Mouse (Mus musculus): ENCODE measurements around the gene Ncoa7. TPM values are rescaled to one million over a fixed set of nuclear protein-coding genes. Genes with fewer than 3 reads are reported as not detected.
A peak's percentile ranks its signal among the peaks of the same experiment; 100 is the strongest.

The Ncoa7 gene
- total and polyA plus RNA-seq, 2 experiments from 2014 or later = 1.3 to 6.5 TPM

DNA sequence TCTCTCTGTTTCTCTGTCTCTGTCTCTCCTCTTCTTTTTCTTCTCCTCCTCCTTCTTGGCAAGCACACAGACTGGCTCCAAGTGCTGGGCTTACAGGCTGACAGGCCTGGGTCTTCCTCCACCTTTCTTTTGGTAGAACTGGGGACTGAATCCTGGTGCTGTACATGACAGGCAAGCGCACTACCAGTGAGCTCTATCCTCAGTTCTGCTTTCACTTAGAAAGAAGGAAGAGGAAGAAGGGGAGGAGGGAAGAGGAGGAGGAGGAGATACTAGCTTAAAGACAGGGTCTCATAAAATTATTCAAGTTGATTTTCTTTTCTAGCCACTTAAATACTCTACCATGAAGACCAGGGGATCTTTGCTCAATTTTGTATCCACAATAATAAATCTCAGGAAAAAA is 80.1 kb downstream of the Ncoa7 start:
- no peaks in the 10 kb centered on the region for H3K27me3 ChIP-seq (ENCODE audit: control insufficient read depth, insufficient read depth, low read length)
- no peak for ATAC-seq (ENCODE audit: insufficient read depth, low read depth)
- H3K9ac ChIP-seq (replicated peaks; ENCODE audit: low read depth, low read length) = no peak overlapping the region
- H3K4me1 ChIP-seq (ENCODE audit: control insufficient read depth, insufficient read depth) = no peaks in the 10 kb centered on the region
- H3K9me3 ChIP-seq (replicated peaks; ENCODE audit: control insufficient read depth, low read length) = no peaks in the 10 kb centered on the region
- H3K36me3 ChIP-seq (replicated peaks; ENCODE audit: control insufficient read depth, insufficient read depth, low read length) = no peaks in the 10 kb centered on the region
- no peak overlapping the region for H3K4me3 ChIP-seq (ENCODE audit: low read depth, low read length)
- H3K4me2 ChIP-seq (ENCODE audit: low read depth, low read length) = no peak overlapping the region
- 93% methylated on average over 1 of the region's 1 CpGs for WGBS
- DNase-seq (ENCODE audit: low spot score) = no peak
- no peak overlapping the region for H3K27ac ChIP-seq (ENCODE audit: low read depth)
- TF ChIP-seq EP300 (IDR thresholded peaks at IDR 0.05; ENCODE audit: low read depth) (no peak), CTCF (IDR thresholded peaks at IDR 0.05; ENCODE audit: low read depth) (no peak)

DNA sequence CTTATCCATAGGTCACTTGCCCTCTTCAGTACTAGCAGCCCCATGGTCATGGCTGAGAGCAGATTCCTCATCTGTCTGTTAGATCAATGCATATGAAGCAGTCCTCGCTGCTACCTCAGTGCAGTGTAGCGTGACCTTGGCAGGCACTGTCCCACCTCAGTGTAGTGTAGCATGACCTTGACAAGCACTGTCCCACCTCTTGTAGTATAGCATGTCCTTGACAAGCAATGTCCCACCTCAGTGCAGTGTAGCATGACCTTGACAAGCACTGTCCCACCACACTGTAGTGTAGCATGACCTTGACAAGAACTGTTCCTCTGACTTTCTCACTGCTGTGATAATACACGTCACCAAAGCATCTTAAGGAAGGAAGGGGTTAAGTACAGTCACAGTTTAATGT is 82.6 kb downstream of the Ncoa7 start:
- Histone ChIP-seq H3K9me3 (replicated peaks; ENCODE audit: control insufficient read depth, low read length) (no peaks in the 10 kb centered on the region), H3K9ac (replicated peaks; ENCODE audit: low read depth, low read length) (no peak overlapping the region), H3K27me3 (ENCODE audit: control insufficient read depth, insufficient read depth, low read length) (no peaks in the 10 kb centered on the region), H3K27ac (ENCODE audit: low read depth) (no peak overlapping the region), H3K4me1 (ENCODE audit: control insufficient read depth, insufficient read depth) (no peaks in the 10 kb centered on the region), H3K4me3 (ENCODE audit: low read depth, low read length) (no peak overlapping the region), H3K4me2 (ENCODE audit: low read depth, low read length) (no peak overlapping the region), H3K36me3 (replicated peaks; ENCODE audit: control insufficient read depth, insufficient read depth, low read length) (no peaks in the 10 kb centered on the region)
- WGBS = 80% methylated on average over 3 of the region's 3 CpGs
- ATAC-seq (ENCODE audit: insufficient read depth, low read depth) (peak; percentile 36; the same call in 1 of the 2 replicates), DNase-seq (ENCODE audit: low spot score) (no peak)
- TF ChIP-seq EP300 (IDR thresholded peaks at IDR 0.05; ENCODE audit: low read depth) (no peak), CTCF (IDR thresholded peaks at IDR 0.05; ENCODE audit: low read depth) (no peak)

DNA sequence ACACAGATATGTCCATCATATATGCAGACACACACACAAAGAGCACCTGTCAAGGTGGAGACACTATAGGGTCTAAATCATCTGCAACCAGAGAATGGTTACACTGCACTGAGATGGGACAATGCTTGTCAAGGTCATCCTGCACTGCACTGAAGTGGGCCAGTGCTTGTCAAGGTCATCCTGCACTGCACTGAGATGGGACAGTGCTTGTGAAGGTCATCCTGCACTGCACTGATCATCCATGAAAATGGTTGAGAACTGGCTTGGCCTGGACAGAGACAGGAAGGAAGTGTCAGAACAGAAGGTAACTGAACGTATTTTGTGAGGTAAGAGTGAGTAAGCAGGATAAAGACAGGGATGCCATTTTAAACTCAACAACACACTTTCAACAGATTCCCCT is 83.2 kb downstream of the Ncoa7 start:
- DNase-seq (ENCODE audit: low spot score) = no peak
- TF ChIP-seq EP300 (IDR thresholded peaks at IDR 0.05; ENCODE audit: low read depth) = no peak
- TF ChIP-seq CTCF (IDR thresholded peaks at IDR 0.05; ENCODE audit: low read depth) = no peak
- Histone ChIP-seq H3K4me1 (ENCODE audit: control insufficient read depth, insufficient read depth) (no peaks in the 10 kb centered on the region), H3K27me3 (ENCODE audit: control insufficient read depth, insufficient read depth, low read length) (no peaks in the 10 kb centered on the region), H3K4me3 (ENCODE audit: low read depth, low read length) (no peak overlapping the region), H3K36me3 (replicated peaks; ENCODE audit: control insufficient read depth, insufficient read depth, low read length) (no peaks in the 10 kb centered on the region), H3K9ac (replicated peaks; ENCODE audit: low read depth, low read length) (no peak overlapping the region), H3K9me3 (replicated peaks; ENCODE audit: control insufficient read depth, low read length) (no peaks in the 10 kb centered on the region), H3K27ac (ENCODE audit: low read depth) (no peak overlapping the region), H3K4me2 (ENCODE audit: low read depth, low read length) (no peak overlapping the region)
- WGBS = 83% methylated on average over 1 of the region's 1 CpGs
- 0 out of 2 replicates have a peak, but pooled peaks have one; percentile 30 for ATAC-seq (ENCODE audit: insufficient read depth, low read depth)

DNA sequence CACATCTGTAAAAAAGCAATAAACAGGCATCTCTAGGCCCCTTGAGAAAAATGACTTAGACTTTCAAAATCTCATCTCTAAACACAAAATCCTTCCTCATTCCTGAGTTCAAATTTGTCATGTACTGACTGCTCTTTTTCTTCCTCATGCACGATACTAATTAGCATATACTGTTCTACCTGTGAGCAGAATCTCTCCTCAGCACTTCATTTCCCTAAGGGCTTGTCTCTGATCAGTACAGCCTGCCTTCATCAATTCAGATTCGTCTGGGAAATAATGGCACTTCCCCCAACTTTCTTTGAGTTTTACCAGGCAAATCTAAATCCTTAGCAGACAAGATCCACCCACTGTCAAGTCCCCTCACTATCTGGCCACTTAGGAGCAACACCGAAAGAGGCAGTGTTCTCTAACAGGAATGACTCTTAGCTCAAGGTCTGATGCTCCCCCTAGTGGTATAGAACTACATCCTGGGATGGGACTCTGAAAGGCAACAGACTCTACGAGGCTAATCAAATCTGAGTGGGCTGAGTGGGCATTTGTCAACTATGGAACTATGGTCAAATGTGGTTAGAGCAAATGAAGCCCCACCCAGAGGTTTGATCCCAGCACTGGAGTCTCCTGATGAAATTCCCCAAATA is 84.3 kb downstream of the Ncoa7 start:
- H3K4me2 ChIP-seq (ENCODE audit: low read depth, low read length) = no peak overlapping the region
- TF ChIP-seq EP300 (IDR thresholded peaks at IDR 0.05; ENCODE audit: low read depth) = no peak
- TF ChIP-seq CTCF (IDR thresholded peaks at IDR 0.05; ENCODE audit: low read depth) = peak; percentile 88
- H3K4me3 ChIP-seq (ENCODE audit: low read depth, low read length) = no peak overlapping the region
- WGBS = 26% methylated on average over 4 of the region's 4 CpGs
- H3K9me3 ChIP-seq (replicated peaks; ENCODE audit: control insufficient read depth, low read length) = no peaks in the 10 kb centered on the region
- ATAC-seq (ENCODE audit: insufficient read depth, low read depth) = no peak
- no peak overlapping the region for H3K9ac ChIP-seq (replicated peaks; ENCODE audit: low read depth, low read length)
- no peaks in the 10 kb centered on the region for H3K27me3 ChIP-seq (ENCODE audit: control insufficient read depth, insufficient read depth, low read length)
- no peaks in the 10 kb centered on the region for H3K36me3 ChIP-seq (replicated peaks; ENCODE audit: control insufficient read depth, insufficient read depth, low read length)
- DNase-seq (ENCODE audit: low spot score) = peak; percentile 83
- no peaks in the 10 kb centered on the region for H3K4me1 ChIP-seq (ENCODE audit: control insufficient read depth, insufficient read depth)
- H3K27ac ChIP-seq (ENCODE audit: low read depth) = no peak overlapping the region

DNA sequence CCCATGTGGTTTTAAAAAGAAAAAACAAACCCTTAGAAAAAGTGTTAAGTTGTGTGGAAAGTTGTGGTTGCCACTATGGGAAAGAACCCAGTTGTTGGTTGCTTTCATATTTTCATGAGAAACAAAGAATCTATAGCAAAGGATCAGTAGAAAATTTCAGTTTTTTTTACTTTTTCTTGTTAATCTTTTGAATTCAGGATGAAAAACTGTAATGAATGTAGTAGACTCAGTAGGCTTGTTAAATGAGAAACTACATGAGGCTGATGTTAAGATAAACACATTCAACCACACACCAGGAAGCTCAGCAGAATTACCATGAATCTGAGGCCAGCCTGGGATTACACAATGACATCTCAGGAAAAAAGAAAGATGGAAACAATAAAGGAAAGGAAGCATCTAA is 87.0 kb downstream of the Ncoa7 start:
- no peak for ATAC-seq (ENCODE audit: insufficient read depth, low read depth)

DNA sequence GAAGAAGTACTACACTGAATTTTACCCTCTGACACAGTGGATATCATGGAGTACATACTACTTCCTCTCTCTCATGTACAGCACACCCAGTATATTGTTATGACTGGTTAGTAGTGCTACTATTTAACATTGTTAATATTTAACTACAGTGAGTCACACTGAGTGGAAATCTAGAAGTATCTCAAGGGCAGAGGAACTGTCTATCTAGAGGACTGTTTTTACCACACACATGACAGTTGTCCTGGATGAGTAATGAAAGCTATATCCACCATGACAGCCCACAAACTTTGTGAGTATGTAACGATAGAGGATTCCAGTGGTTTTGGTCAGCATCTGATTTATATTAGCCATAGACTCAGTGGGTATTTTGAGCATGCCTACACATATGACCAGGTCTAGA is 90.6 kb downstream of the Ncoa7 start:
- Histone ChIP-seq H3K27ac (ENCODE audit: low read depth) (no peak overlapping the region), H3K27me3 (ENCODE audit: control insufficient read depth, insufficient read depth, low read length) (no peaks in the 10 kb centered on the region), H3K36me3 (replicated peaks; ENCODE audit: control insufficient read depth, insufficient read depth, low read length) (no peaks in the 10 kb centered on the region), H3K4me1 (ENCODE audit: control insufficient read depth, insufficient read depth) (no peaks in the 10 kb centered on the region), H3K9me3 (replicated peaks; ENCODE audit: control insufficient read depth, low read length) (no peaks in the 10 kb centered on the region), H3K4me3 (ENCODE audit: low read depth, low read length) (no peak overlapping the region), H3K4me2 (ENCODE audit: low read depth, low read length) (no peak overlapping the region), H3K9ac (replicated peaks; ENCODE audit: low read depth, low read length) (no peak overlapping the region)
- ATAC-seq (ENCODE audit: insufficient read depth, low read depth) (no peak), DNase-seq (ENCODE audit: low spot score) (no peak)
- TF ChIP-seq CTCF (IDR thresholded peaks at IDR 0.05; ENCODE audit: low read depth) = no peak
- TF ChIP-seq EP300 (IDR thresholded peaks at IDR 0.05; ENCODE audit: low read depth) = no peak
- 90% methylated on average over 1 of the region's 1 CpGs for WGBS

More for the DNA sequence above, 87.0 kb downstream of the Ncoa7 start:
- H3K9me3 ChIP-seq (replicated peaks; ENCODE audit: control insufficient read depth, low read length) = no peaks in the 10 kb centered on the region
- H3K27me3 ChIP-seq (ENCODE audit: control insufficient read depth, insufficient read depth, low read length) = no peaks in the 10 kb centered on the region
- no peaks in the 10 kb centered on the region for H3K4me1 ChIP-seq (ENCODE audit: control insufficient read depth, insufficient read depth)
- H3K27ac ChIP-seq (ENCODE audit: low read depth) = no peak overlapping the region
- no peak overlapping the region for H3K4me3 ChIP-seq (ENCODE audit: low read depth, low read length)
- no peak overlapping the region for H3K9ac ChIP-seq (replicated peaks; ENCODE audit: low read depth, low read length)
- TF ChIP-seq EP300 (IDR thresholded peaks at IDR 0.05; ENCODE audit: low read depth) = no peak
- no peak for TF ChIP-seq CTCF (IDR thresholded peaks at IDR 0.05; ENCODE audit: low read depth)
- H3K36me3 ChIP-seq (replicated peaks; ENCODE audit: control insufficient read depth, insufficient read depth, low read length) = no peaks in the 10 kb centered on the region
- H3K4me2 ChIP-seq (ENCODE audit: low read depth, low read length) = no peak overlapping the region
- no peak for DNase-seq (ENCODE audit: low spot score)

Data from heart, postnatal 0 days (tissue).